Mouse (Mus musculus): ENCODE data around the gene Scarf1. TPM values are rescaled to one million over a fixed set of nuclear protein-coding genes. Genes with fewer than 3 reads are reported as not detected.

Gene Scarf1
- total and polyA plus RNA-seq, 2 experiments from 2014 or later: 3.1 to 4.5 TPM

GRCm38 (mm10) chr11:75510627-75510993 lies 2.7 kb upstream of the Scarf1 start:
- peak; percentile 93 for DNase-seq
- H3K36me3 ChIP-seq (ENCODE audit: insufficient read depth): peaks cover 29% of the 10 kb centered on the region
- H3K4me2 ChIP-seq (ENCODE audit: low read depth): peak overlapping the region; percentile 97
- TF ChIP-seq CTCF (IDR thresholded peaks at IDR 0.05; ENCODE audit: low read depth): peak; percentile 94
- peak overlapping the region; percentile 79 for H3K27ac ChIP-seq (ENCODE audit: low read depth, low read length)
- peak; percentile 95 for ATAC-seq
- H3K4me3 ChIP-seq (ENCODE audit: low read depth, low read length): peak overlapping the region; percentile 57
- no peaks in the 10 kb centered on the region for H3K9me3 ChIP-seq (ENCODE audit: low read length)
- H3K27me3 ChIP-seq (ENCODE audit: insufficient read depth, low read length): no peaks in the 10 kb centered on the region
- peak overlapping the region; percentile 77 for H3K9ac ChIP-seq
- H3K4me1 ChIP-seq (ENCODE audit: insufficient read depth): peaks cover 6% of the 10 kb centered on the region; the same call in 1 of the 2 replicates
- 3% methylated on average over 24 of the region's 24 CpGs for WGBS

- no peak for ATAC-seq
- H3K9ac ChIP-seq: no peak overlapping the region
- WGBS: 79% methylated on average over 6 of the region's 6 CpGs
- no peaks in the 10 kb centered on the region for H3K27me3 ChIP-seq (ENCODE audit: insufficient read depth, low read length)
- H3K4me2 ChIP-seq (ENCODE audit: low read depth): no peak overlapping the region
- H3K4me1 ChIP-seq (ENCODE audit: insufficient read depth): peaks cover 6% of the 10 kb centered on the region; the same call in 1 of the 2 replicates
- 0 out of 2 replicates have a peak overlapping the region, but pooled peaks have one; percentile 79 for H3K27ac ChIP-seq (ENCODE audit: low read depth, low read length)
- no peak overlapping the region for H3K4me3 ChIP-seq (ENCODE audit: low read depth, low read length)
- H3K9me3 ChIP-seq (ENCODE audit: low read length): no peaks in the 10 kb centered on the region
- DNase-seq: no peak
- H3K36me3 ChIP-seq (ENCODE audit: insufficient read depth): peaks cover 23% of the 10 kb centered on the region
- TF ChIP-seq CTCF (IDR thresholded peaks at IDR 0.05; ENCODE audit: low read depth): no peak
These were observed 2.1 kb upstream of the Scarf1 start for GRCm38 (mm10) chr11:75511213-75511612.

- Histone ChIP-seq H3K4me1 (ENCODE audit: insufficient read depth) (peaks cover 6% of the 10 kb centered on the region; the same call in 1 of the 2 replicates), H3K4me2 (ENCODE audit: low read depth) (no peak overlapping the region), H3K27me3 (ENCODE audit: insufficient read depth, low read length) (no peaks in the 10 kb centered on the region), H3K4me3 (ENCODE audit: low read depth, low read length) (no peak overlapping the region), H3K9ac (no peak overlapping the region), H3K9me3 (ENCODE audit: low read length) (no peaks in the 10 kb centered on the region), H3K27ac (ENCODE audit: low read depth, low read length) (no peak overlapping the region), H3K36me3 (ENCODE audit: insufficient read depth) (peaks cover 18% of the 10 kb centered on the region)
- DNase-seq (no peak), ATAC-seq (no peak)
- TF ChIP-seq CTCF (IDR thresholded peaks at IDR 0.05; ENCODE audit: low read depth): no peak
- 83% methylated on average over 9 of the region's 9 CpGs for WGBS
These were observed 880 bp upstream of the Scarf1 start for GRCm38 (mm10) chr11:75512301-75513018.

- Histone ChIP-seq H3K9ac (no peak overlapping the region), H3K27ac (ENCODE audit: low read depth, low read length) (no peak overlapping the region), H3K36me3 (ENCODE audit: insufficient read depth) (no peaks in the 10 kb centered on the region), H3K4me2 (ENCODE audit: low read depth) (no peak overlapping the region), H3K27me3 (ENCODE audit: insufficient read depth, low read length) (no peaks in the 10 kb centered on the region), H3K9me3 (ENCODE audit: low read length) (no peaks in the 10 kb centered on the region), H3K4me3 (ENCODE audit: low read depth, low read length) (no peak overlapping the region), H3K4me1 (ENCODE audit: insufficient read depth) (0 out of 2 replicates have a peak, but pooled peaks cover under 1% of the 10 kb centered on the region)
- DNase-seq (no peak), ATAC-seq (no peak)
- WGBS: 93% methylated on average over 25 of the region's 25 CpGs
- TF ChIP-seq CTCF (IDR thresholded peaks at IDR 0.05; ENCODE audit: low read depth): no peak
These were observed 1.8 kb downstream of the Scarf1 start for GRCm38 (mm10) chr11:75515186-75515585.

- Histone ChIP-seq H3K4me1 (ENCODE audit: insufficient read depth) (no peaks in the 10 kb centered on the region), H3K36me3 (ENCODE audit: insufficient read depth) (no peaks in the 10 kb centered on the region), H3K27ac (ENCODE audit: low read depth, low read length) (no peak overlapping the region), H3K4me2 (ENCODE audit: low read depth) (no peak overlapping the region), H3K4me3 (ENCODE audit: low read depth, low read length) (no peak overlapping the region), H3K9me3 (ENCODE audit: low read length) (no peaks in the 10 kb centered on the region), H3K27me3 (ENCODE audit: insufficient read depth, low read length) (no peaks in the 10 kb centered on the region), H3K9ac (no peak overlapping the region)
- WGBS: 83% methylated on average over 15 of the region's 15 CpGs
- no peak for DNase-seq
- ATAC-seq: no peak
- no peak for TF ChIP-seq CTCF (IDR thresholded peaks at IDR 0.05; ENCODE audit: low read depth)
These were observed 6.7 kb downstream of the Scarf1 start for GRCm38 (mm10) chr11:75519834-75520633.

- ATAC-seq (no peak), DNase-seq (no peak)
- no peaks in the 10 kb centered on the region for H3K36me3 ChIP-seq (ENCODE audit: insufficient read depth)
- no peak for TF ChIP-seq CTCF (IDR thresholded peaks at IDR 0.05; ENCODE audit: low read depth)
- 84% methylated on average over 4 of the region's 4 CpGs for WGBS
- no peak overlapping the region for H3K4me2 ChIP-seq (ENCODE audit: low read depth)
- H3K27me3 ChIP-seq (ENCODE audit: insufficient read depth, low read length): no peaks in the 10 kb centered on the region
- no peaks in the 10 kb centered on the region for H3K4me1 ChIP-seq (ENCODE audit: insufficient read depth)
- no peaks in the 10 kb centered on the region for H3K9me3 ChIP-seq (ENCODE audit: low read length)
- H3K9ac ChIP-seq: no peak overlapping the region
- no peak overlapping the region for H3K27ac ChIP-seq (ENCODE audit: low read depth, low read length)
- no peak overlapping the region for H3K4me3 ChIP-seq (ENCODE audit: low read depth, low read length)
These were observed 8.3 kb downstream of the Scarf1 start for GRCm38 (mm10) chr11:75521609-75522008.

GRCm38 (mm10) chr11:75522793-75523192 lies 9.5 kb downstream of the Scarf1 start:
- ATAC-seq (no peak), DNase-seq (no peak)
- no peaks in the 10 kb centered on the region for H3K36me3 ChIP-seq (ENCODE audit: insufficient read depth)
- H3K4me2 ChIP-seq (ENCODE audit: low read depth): no peak overlapping the region
- no peaks in the 10 kb centered on the region for H3K4me1 ChIP-seq (ENCODE audit: insufficient read depth)
- no peaks in the 10 kb centered on the region for H3K9me3 ChIP-seq (ENCODE audit: low read length)
- H3K27me3 ChIP-seq (ENCODE audit: insufficient read depth, low read length): no peaks in the 10 kb centered on the region
- H3K27ac ChIP-seq (ENCODE audit: low read depth, low read length): no peak overlapping the region
- H3K9ac ChIP-seq: no peak overlapping the region
- WGBS: 92% methylated on average over 2 of the region's 2 CpGs
- no peak overlapping the region for H3K4me3 ChIP-seq (ENCODE audit: low read depth, low read length)
- TF ChIP-seq CTCF (IDR thresholded peaks at IDR 0.05; ENCODE audit: low read depth): no peak
